In genomic region chr12:108668606-108669235, GRCm38 (mm10) we compare ENCODE assay signal across 11 mouse cellular contexts. TPM values are rescaled to one million over a fixed set of nuclear protein-coding genes. Genes with fewer than 3 reads are reported as not detected.
A peak's percentile ranks its signal among the peaks of the same experiment; 100 is the strongest.
DNase-seq lines count a peak whose midpoint lies in the region; ATAC-seq lines count a peak whose summit lies in the region.
"Had no signal": no experiment of that assay in that cellular context is flagged by ENCODE, and none has a peak within 500 bp of the region (broad histone marks: within the 10 kb centered on the region; RNA-seq: fewer than 3 reads in every experiment).

No protein-coding gene starts in this region.

- ATAC-seq in heart, embryonic 11.5 days (replicated peaks; ENCODE audit: insufficient number of reproducible peaks, low FRiP score, low TSS enrichment): no peak
- ATAC-seq in embryonic facial prominence, embryonic 15.5 days (ENCODE audit: insufficient number of reproducible peaks, low FRiP score, low TSS enrichment, low read depth): peak; percentile 58
- peak; percentile 78 for ATAC-seq in lung, embryonic 16.5 days (ENCODE audit: low read depth)
- ATAC-seq in liver, embryonic 12.5 days: no peak

- H3K4me2 ChIP-seq in heart, embryonic 11.5 days: no peak overlapping the region
- H3K4me2 ChIP-seq in embryonic facial prominence, embryonic 15.5 days (replicated peaks): no peak overlapping the region
- no peak overlapping the region for H3K4me2 ChIP-seq in lung, embryonic 16.5 days (ENCODE audit: low read depth, low read length)
- H3K4me2 ChIP-seq in liver, embryonic 12.5 days: no peak overlapping the region
- H3K4me2 ChIP-seq: liver, embryonic 15.5 days had no signal

- no peaks in the 10 kb centered on the region for H3K9me3 ChIP-seq in heart, embryonic 11.5 days (replicated peaks; ENCODE audit: control insufficient read depth, low read length)
- no peaks in the 10 kb centered on the region for H3K9me3 ChIP-seq in embryonic facial prominence, embryonic 15.5 days (replicated peaks)
- H3K9me3 ChIP-seq in lung, embryonic 16.5 days (ENCODE audit: control insufficient read depth, low read length): no peaks in the 10 kb centered on the region
- no peaks in the 10 kb centered on the region for H3K9me3 ChIP-seq in liver, embryonic 12.5 days (replicated peaks)
- H3K9me3 ChIP-seq: liver, embryonic 15.5 days had no signal

- no peak overlapping the region for H3K27ac ChIP-seq in heart, embryonic 11.5 days (ENCODE audit: low read depth, low read length)
- H3K27ac ChIP-seq in embryonic facial prominence, embryonic 15.5 days (replicated peaks): 0 out of 2 replicates have a peak overlapping the region, but pooled peaks have one; percentile 17
- peak overlapping the region; percentile 59 for H3K27ac ChIP-seq in lung, embryonic 16.5 days (ENCODE audit: low read length)
- no peak overlapping the region for H3K27ac ChIP-seq in liver, embryonic 12.5 days
- H3K27ac ChIP-seq: liver, embryonic 15.5 days had no signal

- no peaks in the 10 kb centered on the region for H3K27me3 ChIP-seq in heart, embryonic 11.5 days (ENCODE audit: control insufficient read depth, insufficient read depth, low read length)
- no peaks in the 10 kb centered on the region for H3K27me3 ChIP-seq in embryonic facial prominence, embryonic 15.5 days
- H3K27me3 ChIP-seq in lung, embryonic 16.5 days (ENCODE audit: control insufficient read depth, insufficient read depth, low read depth, low read length): no peaks in the 10 kb centered on the region
- H3K27me3 ChIP-seq in liver, embryonic 12.5 days (replicated peaks): no peaks in the 10 kb centered on the region
- H3K27me3 ChIP-seq: liver, embryonic 15.5 days had no signal

- peaks cover 7% of the 10 kb centered on the region for H3K36me3 ChIP-seq in heart, embryonic 11.5 days (ENCODE audit: control insufficient read depth, insufficient read depth, low read length)
- peaks cover 43% of the 10 kb centered on the region; the same call in 1 of the 2 replicates for H3K36me3 ChIP-seq in embryonic facial prominence, embryonic 15.5 days
- H3K36me3 ChIP-seq in lung, embryonic 16.5 days (ENCODE audit: control insufficient read depth, insufficient read depth, low read length): peaks cover 9% of the 10 kb centered on the region
- H3K36me3 ChIP-seq in liver, embryonic 12.5 days: peaks cover 4% of the 10 kb centered on the region; the same call in 1 of the 2 replicates
- H3K36me3 ChIP-seq: liver, embryonic 15.5 days had no signal

- peak; percentile 90 for DNase-seq in heart, adult 11 months
- DNase-seq in NIH3T3 (ENCODE audit: low read depth): peak; percentile 31
- no peak for DNase-seq in left cerebral cortex, postnatal 36 days (ENCODE audit: low spot score in 2 of 2)
- no peak for DNase-seq in c-Kit-positive CD71-positive TER-119-positive erythroid progenitor cells, embryonic 14.5 days (ENCODE audit: low spot score)
- DNase-seq: kidney, postnatal 14 days had no signal

- 90% methylated on average over 8 of the region's 8 CpGs for WGBS in heart, embryonic 11.5 days (ENCODE audit: insufficient replicate concordance)
- WGBS in embryonic facial prominence, embryonic 15.5 days: 70% methylated on average over 8 of the region's 8 CpGs
- 70% methylated on average over 8 of the region's 8 CpGs for WGBS in lung, embryonic 16.5 days
- WGBS in liver, embryonic 12.5 days (ENCODE audit: insufficient replicate concordance): 85% methylated on average over 8 of the region's 8 CpGs

- H3K9ac ChIP-seq in heart, embryonic 11.5 days (ENCODE audit: low read depth, low read length): no peak overlapping the region
- no peak overlapping the region for H3K9ac ChIP-seq in embryonic facial prominence, embryonic 15.5 days
- no peak overlapping the region for H3K9ac ChIP-seq in lung, embryonic 16.5 days (ENCODE audit: low read length)
- H3K9ac ChIP-seq in liver, embryonic 12.5 days: no peak overlapping the region
- H3K9ac ChIP-seq: liver, embryonic 15.5 days had no signal

- peaks cover 3% of the 10 kb centered on the region for H3K4me1 ChIP-seq in heart, embryonic 11.5 days (ENCODE audit: control insufficient read depth, insufficient read depth, low read length)
- H3K4me1 ChIP-seq in embryonic facial prominence, embryonic 15.5 days: no peaks in the 10 kb centered on the region
- H3K4me1 ChIP-seq in lung, embryonic 16.5 days (replicated peaks; ENCODE audit: control insufficient read depth, insufficient read depth, low read length): peaks cover 4% of the 10 kb centered on the region; the same call in 1 of the 2 replicates
- H3K4me1 ChIP-seq in liver, embryonic 12.5 days: no peaks in the 10 kb centered on the region
- H3K4me1 ChIP-seq: liver, embryonic 15.5 days had no signal

- intact Hi-C loops in left cerebral cortex, postnatal 36 days (cut with DNase I): loop anchor here (5.0 kb wide), 1 partner anchor 101 kb away; no protein-coding TSS in a partner anchor

- no peak overlapping the region for H3K4me3 ChIP-seq in heart, embryonic 11.5 days (ENCODE audit: low read depth, low read length)
- no peak overlapping the region for H3K4me3 ChIP-seq in embryonic facial prominence, embryonic 15.5 days (replicated peaks)
- no peak overlapping the region for H3K4me3 ChIP-seq in lung, embryonic 16.5 days (ENCODE audit: low read length)
- no peak overlapping the region for H3K4me3 ChIP-seq in liver, embryonic 12.5 days
- H3K4me3 ChIP-seq: erythroblast, embryonic 14.5 days; liver, embryonic 15.5 days had no signal

RNA-seq across cellular contexts. Expression of gene Degs2, which starts 33.4 kb away (rescaled TPM):
- polyA plus RNA-seq in heart, embryonic 11.5 days (2014; fragmentation: Nextera tagmentation; extraction: Ambion mirVana): 0.54 and 1.2 TPM in 2 replicates
- polyA plus RNA-seq in embryonic facial prominence, embryonic 15.5 days (2015; fragmentation: Nextera tagmentation; extraction: Ambion mirVana): 1.2 and 1.9 TPM in 2 replicates
- polyA plus RNA-seq in lung, embryonic 16.5 days (2015; fragmentation: Nextera tagmentation; extraction: Ambion mirVana): 1.1 and 1.9 TPM in 2 replicates
- polyA plus RNA-seq in liver, embryonic 12.5 days (2016; fragmentation: Nextera tagmentation; extraction: Ambion mirVana): 0.15 and 0.42 TPM in 2 replicates
- 1 to 10 TPM; 3.9 to 5.9 TPM for total RNA-seq in left cerebral cortex, postnatal 36 days (2021)
- polyA plus RNA-seq: erythroblast, embryonic 14.5 days had no signal

Comparison
In these comparisons a context has a peak if more than half of its experiments do, and no peak if none do; other contexts are left out.
1. DNase-seq: peak in heart, adult 11 months (single experiment) and NIH3T3 (single experiment); none in left cerebral cortex, postnatal 36 days (0 of 2) and c-Kit-positive CD71-positive TER-119-positive erythroid progenitor cells, embryonic 14.5 days (single experiment).
2. ATAC-seq: peak in embryonic facial prominence, embryonic 15.5 days (single experiment) and lung, embryonic 16.5 days (single experiment); none in heart, embryonic 11.5 days (single experiment) and liver, embryonic 12.5 days (single experiment).
3. H3K27ac ChIP-seq: peak in embryonic facial prominence, embryonic 15.5 days (single experiment) and lung, embryonic 16.5 days (single experiment); none in heart, embryonic 11.5 days (single experiment) and liver, embryonic 12.5 days (single experiment).